Mouse (Mus musculus) gastrocnemius, postnatal 25 days (tissue): Measurements from ENCODE around the gene Pde3a. TPM values are rescaled to one million over a fixed set of nuclear protein-coding genes. Genes with fewer than 3 reads are reported as not detected.

Experiments
- DNase-seq: peaks from one replicate; pipeline ENCODE4 v3.0.0; 2022
- total RNA-seq, 2 experiments: library from RNA; stranded (reverse); gene quantifications; 1 replicate in 1 of 2; 2 replicates in 1 of 2; pipeline ENCODE4 v1.2.3; 2021

Gene Pde3a
- total RNA-seq, 2 experiments from 2014 or later, result 3.0 to 4.3 TPM

- no peak for DNase-seq
Observed at GRCm38 (mm10) chr6:141404649-141405048, 155.6 kb downstream of the Pde3a start.

GRCm38 (mm10) chr6:141405496-141405895 lies 156.4 kb downstream of the Pde3a start:
- no peak for DNase-seq

GRCm38 (mm10) chr6:141408758-141409157 lies 159.7 kb downstream of the Pde3a start:
- peak; percentile 53 for DNase-seq

GRCm38 (mm10) chr6:141410836-141411235 lies 161.8 kb downstream of the Pde3a start:
- DNase-seq, result no peak

- DNase-seq, result no peak
Observed at GRCm38 (mm10) chr6:141425114-141425513, 176.0 kb downstream of the Pde3a start.

GRCm38 (mm10) chr6:141428587-141428986 lies 179.5 kb downstream of the Pde3a start:
- DNase-seq, result no peak

GRCm38 (mm10) chr6:141430134-141430533 lies 181.1 kb downstream of the Pde3a start:
- no peak for DNase-seq

- DNase-seq, result no peak
Observed at GRCm38 (mm10) chr6:141432271-141432974, 183.4 kb downstream of the Pde3a start.

- DNase-seq, result peak; percentile 13
Observed at GRCm38 (mm10) chr6:141433917-141434756, 185.1 kb downstream of the Pde3a start.

- DNase-seq, result no peak
Observed at GRCm38 (mm10) chr6:141435160-141435559, 186.1 kb downstream of the Pde3a start.

GRCm38 (mm10) chr6:141439965-141440364 lies 190.9 kb downstream of the Pde3a start:
- no peak for DNase-seq

GRCm38 (mm10) chr6:141447547-141447946 lies 198.5 kb downstream of the Pde3a start:
- no peak for DNase-seq

- no peak for DNase-seq
Observed at GRCm38 (mm10) chr6:141448886-141449285, 199.8 kb downstream of the Pde3a start.

GRCm38 (mm10) chr6:141455335-141455734 lies 206.3 kb downstream of the Pde3a start:
- no peak for DNase-seq

GRCm38 (mm10) chr6:141456591-141456990 lies 207.5 kb downstream of the Pde3a start:
- no peak for DNase-seq

GRCm38 (mm10) chr6:141470251-141470650 lies 221.2 kb downstream of the Pde3a start:
- no peak for DNase-seq

- DNase-seq, result no peak
Observed at GRCm38 (mm10) chr6:141474223-141474622, 225.2 kb downstream of the Pde3a start.

GRCm38 (mm10) chr6:141474696-141475095 lies 225.6 kb downstream of the Pde3a start:
- no peak for DNase-seq

- DNase-seq, result no peak
Observed at GRCm38 (mm10) chr6:141485302-141486021, 236.4 kb downstream of the Pde3a start.

GRCm38 (mm10) chr6:141487266-141487665 lies 238.2 kb downstream of the Pde3a start:
- no peak for DNase-seq

- no peak for DNase-seq
Observed at GRCm38 (mm10) chr6:141488619-141489018, 239.6 kb downstream of the Pde3a start.

- no peak for DNase-seq
Observed at GRCm38 (mm10) chr6:141494909-141495308, 245.8 kb downstream of the Pde3a start.
